Mouse (Mus musculus) neural tube, embryonic 11.5 days (tissue): ENCODE measurements around the gene Plxnc1. TPM values are rescaled to one million over a fixed set of nuclear protein-coding genes. Genes with fewer than 3 reads are reported as not detected.

Source experiments
- ATAC-seq: fragments of 200-750 bp; cut with Nextera tagmentation; 2 replicates; pipeline ENCODE4 v1.8.0; 2017; ENCODE audit warnings: moderate number of reproducible peaks, mild to moderate bottlenecking, moderate TSS enrichment, moderate library complexity; ENCODE audit not compliant: insufficient read depth, low FRiP score, low TSS enrichment
- DNase-seq: peaks from one replicate; pipeline ENCODE4 v3.0.0-alpha.2; 2015; ENCODE audit warnings: low spot score
- H3K27ac ChIP-seq: fragments of 300-500 bp; sonication (generic); 2 replicates; pipeline ENCODE4 v1.5.1; 2014; ENCODE audit warnings: low read depth, mild to moderate bottlenecking, low read length
- H3K27me3 ChIP-seq: fragments of 300-500 bp; sonication (generic); 2 replicates; pipeline ENCODE4 v1.6.1; 2014; ENCODE audit warnings: mild to moderate bottlenecking, low read length, mixed read lengths; ENCODE audit not compliant: control insufficient read depth, insufficient read depth
- H3K36me3 ChIP-seq: fragments of 300-500 bp; sonication (generic); 2 replicates; pipeline ENCODE4 v1.6.1; 2014; ENCODE audit warnings: mild to moderate bottlenecking, low read length, moderate library complexity, mixed read lengths; ENCODE audit not compliant: control insufficient read depth, insufficient read depth
- H3K4me1 ChIP-seq: fragments of 300-500 bp; sonication (generic); 2 replicates; pipeline ENCODE4 v1.6.1; 2014; ENCODE audit warnings: low read length, mixed read lengths; ENCODE audit not compliant: control insufficient read depth, insufficient read depth
- H3K4me2 ChIP-seq: fragments of 300-500 bp; sonication (generic); 2 replicates; pipeline ENCODE4 v1.6.1; 2014; ENCODE audit warnings: low read depth, mild to moderate bottlenecking, moderate library complexity
- H3K4me3 ChIP-seq: fragments of 300-500 bp; sonication (generic); 2 replicates; pipeline ENCODE4 v1.5.1; 2014; ENCODE audit warnings: low read depth, low read length
- H3K9ac ChIP-seq: fragments of 300-500 bp; sonication (generic); 2 replicates; pipeline ENCODE4 v1.6.1; 2014; ENCODE audit warnings: mild to moderate bottlenecking, low read length
- H3K9me3 ChIP-seq: fragments of 300-500 bp; sonication (generic); 2 replicates; pipeline ENCODE4 v1.6.1; 2016; ENCODE audit warnings: low read length; ENCODE audit not compliant: control insufficient read depth
- WGBS: fragments of 180-500 bp; shearing (Covaris S2); extraction: QIAGEN DNeasy Blood & Tissue Kit; methylation state at CpG from one replicate; pipeline ENCODE4 v1.1.7; 2014; 5-methylcytosine and 5-hydroxymethylcytosine counted together
- polyA plus RNA-seq: library from polyadenylated mRNA; unstranded; fragments of >200 nt; fragmentation: Nextera tagmentation; extraction: Ambion mirVana; gene quantifications from 2 replicates; pipeline ENCODE4 v1.2.1, GENCODE M21; 2014

Gene Plxnc1
- polyA plus RNA-seq, 1 experiment from 2014 or later = 3.1 TPM

- ATAC-seq (no peak), DNase-seq (no peak)
- H3K9me3 ChIP-seq = no peaks in the 10 kb centered on the region
- no peak overlapping the region for H3K9ac ChIP-seq
- no peaks in the 10 kb centered on the region; the same call in 1 of the 2 replicates for H3K36me3 ChIP-seq
- H3K27ac ChIP-seq = no peak overlapping the region
- 96% methylated on average over 4 of the region's 4 CpGs for WGBS
- no peak overlapping the region for H3K4me2 ChIP-seq
- no peaks in the 10 kb centered on the region for H3K27me3 ChIP-seq
- H3K4me3 ChIP-seq = no peak overlapping the region
- no peaks in the 10 kb centered on the region for H3K4me1 ChIP-seq
Measured at GRCm38 (mm10) chr10:94779319-94779718, 165.3 kb downstream of the Plxnc1 start.

GRCm38 (mm10) chr10:94777576-94777975 lies 167.1 kb downstream of the Plxnc1 start:
- ATAC-seq (no peak), DNase-seq (no peak)
- WGBS = 92% methylated on average over 3 of the region's 3 CpGs
- Histone ChIP-seq H3K27me3 (no peaks in the 10 kb centered on the region), H3K4me1 (no peaks in the 10 kb centered on the region), H3K9me3 (no peaks in the 10 kb centered on the region), H3K36me3 (no peaks in the 10 kb centered on the region; the same call in 1 of the 2 replicates), H3K4me2 (no peak overlapping the region), H3K4me3 (no peak overlapping the region), H3K27ac (no peak overlapping the region), H3K9ac (no peak overlapping the region)

- no peaks in the 10 kb centered on the region for H3K9me3 ChIP-seq
Measured at GRCm38 (mm10) chr10:94771496-94771895, 173.1 kb downstream of the Plxnc1 start.

GRCm38 (mm10) chr10:94747011-94747410 lies 197.6 kb downstream of the Plxnc1 start:
- Histone ChIP-seq H3K4me1 (no peaks in the 10 kb centered on the region), H3K27ac (no peak overlapping the region), H3K4me3 (no peak overlapping the region), H3K36me3 (no peaks in the 10 kb centered on the region), H3K9me3 (no peaks in the 10 kb centered on the region), H3K4me2 (no peak overlapping the region), H3K9ac (no peak overlapping the region), H3K27me3 (no peaks in the 10 kb centered on the region)
- 75% methylated on average over 2 of the region's 2 CpGs for WGBS
- no peak for ATAC-seq
- no peak for DNase-seq

More at GRCm38 (mm10) chr10:94771496-94771895, 173.1 kb downstream of the Plxnc1 start:
- 85% methylated on average over 3 of the region's 3 CpGs for WGBS
- no peak overlapping the region for H3K4me2 ChIP-seq
- no peaks in the 10 kb centered on the region for H3K36me3 ChIP-seq
- no peaks in the 10 kb centered on the region for H3K27me3 ChIP-seq
- no peak overlapping the region for H3K9ac ChIP-seq
- H3K27ac ChIP-seq = no peak overlapping the region
- no peaks in the 10 kb centered on the region for H3K4me1 ChIP-seq
- DNase-seq = no peak
- ATAC-seq = no peak
- H3K4me3 ChIP-seq = no peak overlapping the region

- no peak overlapping the region for H3K4me3 ChIP-seq
- H3K9ac ChIP-seq = no peak overlapping the region
- no peaks in the 10 kb centered on the region for H3K4me1 ChIP-seq
- ATAC-seq (no peak), DNase-seq (no peak)
- no peaks in the 10 kb centered on the region for H3K36me3 ChIP-seq
- no peak overlapping the region for H3K27ac ChIP-seq
- H3K4me2 ChIP-seq = no peak overlapping the region
- 94% methylated on average over 3 of the region's 3 CpGs for WGBS
- no peaks in the 10 kb centered on the region for H3K9me3 ChIP-seq
- H3K27me3 ChIP-seq = no peaks in the 10 kb centered on the region
Measured at GRCm38 (mm10) chr10:94741459-94741858, 203.2 kb downstream of the Plxnc1 start.
